Mouse (Mus musculus) erythroblast, embryonic 14.5 days (primary cell): Measurements from ENCODE around the gene Copa.

Experiments used
- GATA1 ChIP-seq: IDR thresholded peaks from 2 replicates; pipeline ENCODE4 v1.6.1; 2012; ENCODE audit warnings: low read length, inconsistent platforms, mixed read lengths
- TAL1 ChIP-seq: IDR thresholded peaks from 3 replicates; pipeline ENCODE4 v1.6.1; 2012; ENCODE audit warnings: low read length, inconsistent platforms, mixed read lengths

- TF ChIP-seq GATA1 (no peak), TAL1 (no peak)
Measured at GRCm38 (mm10) chr1:172140160-172140559, 57.8 kb downstream of the Copa start.
